Mouse (Mus musculus): ENCODE measurements at regions not wholly inside any gene's neighbourhood (a gene's known extent, or its start where the extent isn't known, plus 50 kb on each side); places are given as distances from the start of the nearest gene placed in this dataset.

DNA sequence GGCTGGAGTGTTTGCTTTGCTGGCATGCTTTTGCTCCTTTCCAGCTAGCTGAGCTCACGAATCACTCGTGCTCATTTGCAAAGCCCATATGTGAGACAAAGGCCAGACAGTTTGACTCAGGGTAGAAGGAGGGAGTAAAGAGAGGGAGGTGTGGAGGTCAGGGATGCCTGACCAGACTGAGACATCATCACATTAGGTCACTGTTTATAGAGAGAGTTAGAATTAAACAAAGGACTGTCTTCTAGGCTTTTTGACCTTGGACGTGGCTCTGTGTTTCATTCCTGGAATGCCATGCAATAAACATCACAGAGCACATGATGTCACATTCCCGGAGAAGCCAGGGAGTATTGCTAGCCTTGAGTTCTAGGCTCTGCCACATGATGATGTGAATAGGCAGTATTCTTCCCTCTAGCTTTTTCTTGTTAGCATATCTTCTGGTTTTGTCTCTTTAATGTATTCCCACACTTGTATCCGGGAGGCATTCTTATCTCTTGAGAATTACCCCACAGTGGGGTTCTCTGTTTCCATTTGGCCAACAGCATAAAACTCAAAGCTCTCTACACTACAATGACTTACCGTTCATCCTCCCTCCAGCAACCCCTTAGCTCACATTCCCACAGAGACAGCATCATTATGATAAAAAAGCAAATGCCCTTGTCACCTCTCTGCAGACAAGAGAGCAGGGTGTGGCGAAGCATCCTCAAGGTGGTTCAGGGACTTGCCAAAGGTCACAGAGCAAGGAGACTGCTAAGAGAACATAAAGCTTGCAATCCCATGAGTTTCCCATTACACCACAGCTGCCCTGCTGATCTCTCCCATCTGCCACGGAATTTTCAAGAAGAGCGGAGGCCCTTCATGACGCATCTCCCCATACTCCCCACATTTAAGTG lies 301.3 kb downstream of the Cd83 start:
- TF ChIP-seq POLR2A (IDR thresholded peaks at IDR 0.05; ENCODE audit: borderline replicate concordance, extremely low read depth, low read depth, low read length) (no peak), CTCF (IDR thresholded peaks at IDR 0.05; ENCODE audit: insufficient read depth, low read length) (no peak)

All from lung, adult 2 months (tissue).